Mouse (Mus musculus) liver, adult 2 months (tissue): ENCODE measurements around the gene Gm498. TPM values are rescaled to one million over a fixed set of nuclear protein-coding genes. Genes with fewer than 3 reads are reported as not detected.

ENCODE experiments used
- DNase-seq: peaks from one replicate; pipeline ENCODE4 v3.0.0-alpha.2; 2011; ENCODE audit warnings: low read depth, low spot score; ENCODE audit errors: extremely low read depth
- H3K27ac ChIP-seq: fragments of 200-500 bp; replicated peaks from 2 replicates; pipeline ENCODE4 v1.5.1; 2012; ENCODE audit warnings: low read depth, mild to moderate bottlenecking, control low read depth, inconsistent platforms, low read length; ENCODE audit not compliant: insufficient read depth
- H3K27me3 ChIP-seq: fragments of 200-500 bp; 2 replicates; pipeline ENCODE4 v1.6.1; 2012; ENCODE audit warnings: mild to moderate bottlenecking, moderate library complexity, low read length, inconsistent platforms; ENCODE audit not compliant: control insufficient read depth, insufficient read depth
- H3K36me3 ChIP-seq: fragments of 200-500 bp; 2 replicates; pipeline ENCODE4 v1.6.1; 2012; ENCODE audit warnings: low read length, inconsistent platforms; ENCODE audit not compliant: control insufficient read depth, insufficient read depth
- H3K4me1 ChIP-seq: fragments of 200-500 bp; 2 replicates; pipeline ENCODE4 v1.6.1; 2011; ENCODE audit warnings: low read length; ENCODE audit not compliant: control insufficient read depth, insufficient read depth
- H3K4me3 ChIP-seq: fragments of 200-500 bp; 2 replicates; pipeline ENCODE4 v1.5.1; 2011; ENCODE audit warnings: low read depth, mild to moderate bottlenecking, control low read depth, low read length, moderate library complexity; ENCODE audit not compliant: insufficient read depth
- H3K79me2 ChIP-seq: fragments of 200-500 bp; 2 replicates; pipeline ENCODE4 v1.6.1; 2012; ENCODE audit warnings: inconsistent platforms, mild to moderate bottlenecking, low read length, moderate library complexity; ENCODE audit not compliant: control insufficient read depth, insufficient read depth
- H3K9ac ChIP-seq: fragments of 200-500 bp; 2 replicates; pipeline ENCODE4 v1.6.1; 2012; ENCODE audit warnings: low read depth, mild to moderate bottlenecking, control low read depth, inconsistent platforms, low read length
- CTCF ChIP-seq: fragments of 200-500 bp; IDR thresholded peaks from 2 replicates; pipeline ENCODE4 v1.5.1; 2011; ENCODE audit warnings: low read depth, low read length, control low read depth
- POLR2A ChIP-seq: fragments of 200-500 bp; IDR thresholded peaks from 2 replicates; pipeline ENCODE4 v1.6.1; 2011; ENCODE audit warnings: low read length, control low read depth; ENCODE audit not compliant: insufficient read depth; ENCODE audit errors: extremely low read depth
- WGBS: fragments of 180-500 bp; shearing (Covaris S2); methylation state at CpG from one replicate; pipeline ENCODE4 v1.1.7; 2018; 5-methylcytosine and 5-hydroxymethylcytosine counted together
- polyA plus RNA-seq: library from polyadenylated mRNA; depleted of rRNA; stranded (reverse); fragments of >200 nt; gene quantifications from 2 replicates; pipeline ENCODE4 v1.2.3, GENCODE M21; 2012
- total RNA-seq: library from RNA; depleted of rRNA; stranded (reverse); fragments of >200 nt; gene quantifications from 2 replicates; pipeline ENCODE4 v1.2.3, GENCODE M21; 2014

Gene Gm498
- total and polyA plus RNA-seq, 2 experiments: not detected

GRCm38 (mm10) chr7:143826985-143827384 is 39.7 kb upstream of the Gm498 start:
- Histone ChIP-seq H3K79me2 (peaks cover 4% of the 10 kb centered on the region; the same call in 1 of the 2 replicates), H3K27ac (no peak overlapping the region), H3K27me3 (no peaks in the 10 kb centered on the region), H3K9ac (no peak overlapping the region), H3K4me1 (peaks cover 5% of the 10 kb centered on the region), H3K36me3 (no peaks in the 10 kb centered on the region), H3K4me3 (no peak overlapping the region)
- DNase-seq: no peak
- 86% methylated on average over 2 of the region's 2 CpGs for WGBS
- TF ChIP-seq CTCF: no peak
- TF ChIP-seq POLR2A: no peak

- under 1% methylated on average over 37 of the region's 37 CpGs for WGBS
- Histone ChIP-seq H3K36me3 (no peaks in the 10 kb centered on the region), H3K9ac (peak overlapping the region; percentile 80), H3K27me3 (no peaks in the 10 kb centered on the region), H3K4me1 (peaks cover 27% of the 10 kb centered on the region), H3K4me3 (peak overlapping the region; percentile 64), H3K27ac (peak overlapping the region; percentile 85), H3K79me2 (peaks cover 7% of the 10 kb centered on the region; the same call in 1 of the 2 replicates)
- DNase-seq: peak; percentile 97
- peak; percentile 85 for TF ChIP-seq POLR2A
- TF ChIP-seq CTCF: peak; percentile 78
Observed at GRCm38 (mm10) chr7:143829504-143830331, 36.9 kb upstream of the Gm498 start.

GRCm38 (mm10) chr7:143830399-143830798 is 36.2 kb upstream of the Gm498 start:
- Histone ChIP-seq H3K27me3 (no peaks in the 10 kb centered on the region), H3K4me3 (peak overlapping the region; percentile 59), H3K4me1 (peaks cover 34% of the 10 kb centered on the region), H3K79me2 (peaks cover 7% of the 10 kb centered on the region; the same call in 1 of the 2 replicates), H3K27ac (peak overlapping the region; percentile 51), H3K9ac (peak overlapping the region; percentile 74), H3K36me3 (no peaks in the 10 kb centered on the region)
- TF ChIP-seq POLR2A (no peak), CTCF (no peak)
- 8% methylated on average over 6 of the region's 6 CpGs for WGBS
- no peak for DNase-seq

- Histone ChIP-seq H3K4me1 (peaks cover 35% of the 10 kb centered on the region), H3K36me3 (peaks cover 5% of the 10 kb centered on the region; the same call in 1 of the 2 replicates), H3K79me2 (peaks cover 7% of the 10 kb centered on the region; the same call in 1 of the 2 replicates), H3K4me3 (no peak overlapping the region), H3K27me3 (no peaks in the 10 kb centered on the region), H3K9ac (no peak overlapping the region), H3K27ac (peak overlapping the region; percentile 8; the same call in 1 of the 2 replicates)
- no peak for TF ChIP-seq CTCF
- no peak for TF ChIP-seq POLR2A
- WGBS: 60% methylated on average over 8 of the region's 8 CpGs
- no peak for DNase-seq
Observed at GRCm38 (mm10) chr7:143832196-143832595, 34.4 kb upstream of the Gm498 start.

GRCm38 (mm10) chr7:143832611-143833010 is 34.0 kb upstream of the Gm498 start:
- no peak for TF ChIP-seq POLR2A
- no peak for TF ChIP-seq CTCF
- DNase-seq: no peak
- WGBS: 96% methylated on average over 2 of the region's 2 CpGs
- Histone ChIP-seq H3K27me3 (no peaks in the 10 kb centered on the region), H3K36me3 (peaks cover 8% of the 10 kb centered on the region), H3K4me1 (peaks cover 35% of the 10 kb centered on the region), H3K27ac (peak overlapping the region; percentile 83), H3K9ac (no peak overlapping the region), H3K79me2 (peaks cover 7% of the 10 kb centered on the region; the same call in 1 of the 2 replicates), H3K4me3 (no peak overlapping the region)

- H3K27ac ChIP-seq: peak overlapping the region; percentile 83
- H3K4me1 ChIP-seq: peaks cover 35% of the 10 kb centered on the region
- H3K9ac ChIP-seq: no peak overlapping the region
- H3K36me3 ChIP-seq: peaks cover 17% of the 10 kb centered on the region
- TF ChIP-seq POLR2A (no peak), CTCF (no peak)
- H3K4me3 ChIP-seq: no peak overlapping the region
- 23% methylated on average over 6 of the region's 6 CpGs for WGBS
- no peaks in the 10 kb centered on the region for H3K27me3 ChIP-seq
- DNase-seq: peak; percentile 91
- peaks cover 7% of the 10 kb centered on the region; the same call in 1 of the 2 replicates for H3K79me2 ChIP-seq
Observed at GRCm38 (mm10) chr7:143833581-143834190, 33.0 kb upstream of the Gm498 start.
